Mouse (Mus musculus) heart, embryonic 13.5 days (tissue): ENCODE results near the gene Cript. TPM values are rescaled to one million over a fixed set of nuclear protein-coding genes. Genes with fewer than 3 reads are reported as not detected.
"Not testable (repeated sequence)": the region's sequence is repeated elsewhere in the genome, so short reads cannot be mapped to it uniquely, and the experiment has no call there.

Source experiments
- ATAC-seq: fragments of 200-750 bp; cut with Nextera tagmentation; 2 replicates; pipeline ENCODE4 v1.8.0; 2017; ENCODE audit warnings: moderate TSS enrichment; ENCODE audit not compliant: insufficient number of reproducible peaks, low FRiP score, low TSS enrichment; ENCODE audit errors: extremely low read depth
- H3K27ac ChIP-seq: fragments of 300-500 bp; sonication (generic); replicated peaks from 2 replicates; pipeline ENCODE4 v1.5.1; 2015; ENCODE audit warnings: moderate library complexity, mild to moderate bottlenecking, inconsistent platforms
- H3K27me3 ChIP-seq: fragments of 300-500 bp; sonication (generic); replicated peaks from 2 replicates; pipeline ENCODE4 v1.6.1; 2015; ENCODE audit warnings: mild to moderate bottlenecking, inconsistent platforms
- H3K36me3 ChIP-seq: fragments of 300-500 bp; sonication (generic); 2 replicates; pipeline ENCODE4 v1.6.1; 2015; ENCODE audit warnings: mild to moderate bottlenecking, inconsistent platforms
- H3K4me1 ChIP-seq: fragments of 300-500 bp; sonication (generic); 2 replicates; pipeline ENCODE4 v1.6.1; 2015; ENCODE audit warnings: inconsistent platforms
- H3K4me2 ChIP-seq: fragments of 300-500 bp; sonication (generic); 2 replicates; pipeline ENCODE4 v1.6.1; 2015; ENCODE audit warnings: inconsistent platforms, mild to moderate bottlenecking, moderate library complexity
- H3K4me3 ChIP-seq: fragments of 300-500 bp; sonication (generic); 2 replicates; pipeline ENCODE4 v1.5.1; 2015; ENCODE audit warnings: moderate library complexity, mild to moderate bottlenecking, inconsistent platforms
- H3K9ac ChIP-seq: fragments of 300-500 bp; sonication (generic); 2 replicates; pipeline ENCODE4 v1.6.1; 2015; ENCODE audit warnings: inconsistent platforms, mild to moderate bottlenecking, moderate library complexity
- H3K9me3 ChIP-seq: fragments of 300-500 bp; sonication (generic); 2 replicates; pipeline ENCODE4 v1.6.1; 2016; ENCODE audit warnings: inconsistent platforms
- WGBS: fragments of 180-500 bp; shearing (Covaris S2); methylation state at CpG from one replicate; pipeline ENCODE4 v1.1.7; 2015; ENCODE audit warnings: mixed read lengths; 5-methylcytosine and 5-hydroxymethylcytosine counted together
- polyA plus RNA-seq: library from polyadenylated mRNA; unstranded; fragments of >200 nt; fragmentation: Nextera tagmentation; extraction: Ambion mirVana; gene quantifications from 2 replicates; pipeline ENCODE4 v1.2.1, GENCODE M21; 2015

Cript gene
- polyA plus RNA-seq, 1 experiment from 2014 or later, result 105 TPM

DNA sequence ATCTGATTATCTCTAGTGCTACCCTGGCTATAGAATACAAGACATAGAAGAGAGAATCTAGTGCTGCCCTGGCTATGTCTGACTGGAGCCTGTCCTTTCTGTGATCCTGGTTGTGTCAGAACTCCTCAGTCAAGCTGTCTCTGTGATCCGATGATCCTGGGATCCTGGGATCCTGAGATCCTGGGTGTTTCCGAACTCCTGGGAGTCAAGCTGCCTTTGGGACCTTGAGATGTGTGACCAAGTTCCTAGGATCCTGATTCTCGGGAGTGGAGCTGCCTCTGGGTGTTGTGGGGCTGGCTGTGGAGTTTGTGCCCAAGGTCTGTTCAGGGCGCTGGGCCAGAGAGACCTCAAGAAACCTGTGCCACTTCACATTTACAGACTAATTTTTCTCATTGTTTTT, 43.6 kb downstream of the Cript start:
- H3K27ac ChIP-seq, result no peak overlapping the region
- no peak overlapping the region for H3K4me2 ChIP-seq
- no peaks in the 10 kb centered on the region for H3K36me3 ChIP-seq
- no peak for ATAC-seq
- 78% methylated on average over 4 of the region's 4 CpGs for WGBS
- no peaks in the 10 kb centered on the region for H3K4me1 ChIP-seq
- H3K27me3 ChIP-seq, result no peaks in the 10 kb centered on the region
- no peak overlapping the region for H3K9ac ChIP-seq
- no peak overlapping the region for H3K4me3 ChIP-seq
- no peaks in the 10 kb centered on the region for H3K9me3 ChIP-seq

DNA sequence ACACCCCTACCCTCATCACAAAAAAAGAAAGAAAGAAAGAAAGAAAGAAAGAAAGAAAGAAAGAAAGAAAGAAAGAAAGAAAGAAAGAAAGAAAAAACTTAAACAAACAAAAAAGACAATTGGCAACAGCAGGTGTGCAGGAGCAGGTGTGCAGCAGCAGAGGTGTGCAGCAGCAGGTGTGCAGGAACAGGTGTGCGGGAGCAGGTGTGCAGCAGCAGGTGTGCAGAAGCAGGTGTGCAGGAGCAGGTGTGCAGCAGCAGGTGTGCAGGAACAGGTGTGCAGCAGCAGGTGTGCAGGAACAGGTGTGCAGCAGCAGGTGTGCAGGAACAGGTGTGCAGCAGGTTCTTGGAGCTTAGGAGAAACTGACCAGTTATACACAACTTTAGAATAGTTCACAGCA, 46.8 kb downstream of the Cript start:
- H3K4me1 ChIP-seq, H3K36me3 ChIP-seq, H3K27me3 ChIP-seq, H3K4me3 ChIP-seq, H3K27ac ChIP-seq, H3K9me3 ChIP-seq, H3K9ac ChIP-seq, ATAC-seq, H3K4me2 ChIP-seq: not testable (repeated sequence)
- WGBS, result 93% methylated on average over 1 of the region's 1 CpGs

DNA sequence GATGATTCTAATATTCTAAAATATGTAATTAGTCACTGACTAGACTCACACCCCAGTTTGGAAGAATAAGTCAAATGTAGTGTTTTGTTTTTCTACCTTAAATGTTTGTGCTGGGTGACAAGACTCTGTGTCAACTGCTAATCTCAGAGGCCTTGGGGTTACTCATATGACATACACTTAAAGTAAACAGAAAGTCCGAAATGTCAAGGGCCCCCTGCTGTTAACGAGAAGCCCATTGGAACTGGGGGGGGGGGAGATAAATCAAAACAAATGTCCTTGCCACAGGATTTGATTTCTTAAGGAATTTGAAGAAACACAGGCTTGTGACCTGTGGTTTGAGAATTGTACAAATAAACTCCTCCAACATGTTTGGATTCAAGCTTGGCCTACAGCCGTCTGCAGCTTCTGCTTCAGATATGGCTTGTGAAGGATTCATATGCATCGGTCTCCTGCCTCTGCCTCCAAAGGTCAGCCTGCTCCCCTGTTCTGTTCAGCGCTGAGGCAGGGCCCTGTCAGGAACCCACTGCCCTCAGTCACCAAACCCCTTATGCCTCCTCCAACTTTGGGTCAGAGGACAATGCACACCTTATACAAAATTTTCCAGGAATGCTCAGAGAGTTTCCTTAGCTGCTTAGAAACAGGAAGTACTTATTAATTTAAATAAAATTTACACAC, 47.6 kb downstream of the Cript start:
- Histone ChIP-seq H3K27me3 (no peaks in the 10 kb centered on the region), H3K9ac (no peak overlapping the region), H3K36me3 (no peaks in the 10 kb centered on the region), H3K4me2 (no peak overlapping the region), H3K4me3 (no peak overlapping the region), H3K9me3 (0 out of 2 replicates have a peak, but pooled peaks cover 3% of the 10 kb centered on the region), H3K27ac (no peak overlapping the region), H3K4me1 (no peaks in the 10 kb centered on the region)
- WGBS, result 63% methylated on average over 5 of the region's 5 CpGs
- no peak for ATAC-seq

DNA sequence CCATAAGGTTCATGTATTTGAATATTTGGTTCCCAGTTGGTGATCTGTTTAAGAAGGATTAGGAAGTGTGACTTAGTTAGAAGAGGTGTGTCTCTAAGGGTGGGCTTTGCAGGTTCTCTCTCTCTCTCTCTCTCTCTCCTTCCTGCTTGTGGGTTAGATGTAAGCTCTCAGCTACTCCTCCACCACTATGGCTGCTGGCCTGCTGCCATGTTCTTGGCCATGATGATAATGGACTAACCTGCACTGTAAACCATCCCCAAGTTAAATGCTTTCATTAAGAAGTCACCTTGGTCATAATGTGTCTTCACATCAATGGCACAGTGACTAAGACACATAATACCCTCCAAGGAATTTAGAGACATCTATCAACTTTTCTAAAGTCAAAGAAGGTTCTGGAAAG, 48.1 kb downstream of the Cript start:
- Histone ChIP-seq H3K4me3 (no peak overlapping the region), H3K27ac (no peak overlapping the region), H3K4me1 (no peaks in the 10 kb centered on the region), H3K27me3 (no peaks in the 10 kb centered on the region), H3K9me3 (0 out of 2 replicates have a peak, but pooled peaks cover 3% of the 10 kb centered on the region), H3K36me3 (no peaks in the 10 kb centered on the region), H3K9ac (no peak overlapping the region), H3K4me2 (no peak overlapping the region)
- no peak for ATAC-seq

DNA sequence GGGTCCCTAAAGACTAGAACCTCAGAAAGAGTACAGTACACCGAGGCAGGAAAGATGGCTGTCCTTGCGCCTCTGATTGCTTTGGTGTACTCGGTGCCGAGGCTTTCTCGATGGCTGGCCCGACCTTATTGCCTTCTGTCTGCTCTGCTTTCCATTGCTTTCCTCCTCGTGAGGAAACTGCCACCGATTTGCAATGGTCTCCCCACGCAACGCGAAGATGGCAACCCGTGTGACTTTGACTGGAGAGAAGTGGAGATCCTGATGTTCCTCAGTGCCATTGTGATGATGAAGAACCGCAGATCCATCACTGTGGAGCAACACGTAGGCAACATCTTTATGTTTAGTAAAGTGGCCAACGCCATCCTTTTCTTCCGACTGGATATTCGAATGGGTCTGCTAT, 52.9 kb downstream of the Cript start:
- H3K36me3 ChIP-seq, H3K27me3 ChIP-seq, H3K4me3 ChIP-seq, H3K9me3 ChIP-seq, H3K4me1 ChIP-seq, H3K4me2 ChIP-seq, H3K27ac ChIP-seq, ATAC-seq, H3K9ac ChIP-seq: not testable (repeated sequence)
- WGBS, result 89% methylated on average over 17 of the region's 17 CpGs

DNA sequence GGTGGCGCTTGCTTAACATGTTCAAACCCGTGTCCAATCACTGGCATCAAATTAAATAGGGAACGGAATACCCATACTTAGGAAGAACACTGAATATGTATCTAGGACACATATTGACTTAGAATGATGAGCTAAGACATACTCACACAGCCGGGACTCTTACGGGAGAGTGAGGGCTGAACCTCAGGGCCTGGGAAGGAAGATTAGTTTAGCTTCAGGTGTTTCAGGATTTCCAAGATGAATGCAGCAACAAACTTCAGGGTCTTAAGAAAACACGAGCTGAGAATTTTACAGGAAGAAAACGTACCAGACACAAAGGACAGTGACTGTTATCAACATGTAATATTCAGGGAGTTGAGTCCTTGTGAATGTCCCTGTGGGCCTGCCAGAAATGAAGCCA, 55.4 kb downstream of the Cript start:
- Histone ChIP-seq H3K4me2 (no peak overlapping the region), H3K9me3 (0 out of 2 replicates have a peak, but pooled peaks cover 2% of the 10 kb centered on the region), H3K9ac (no peak overlapping the region), H3K4me3 (no peak overlapping the region), H3K4me1 (no peaks in the 10 kb centered on the region), H3K27me3 (no peaks in the 10 kb centered on the region), H3K36me3 (no peaks in the 10 kb centered on the region), H3K27ac (no peak overlapping the region)
- ATAC-seq, result no peak
- WGBS, result 77% methylated on average over 7 of the region's 7 CpGs

DNA sequence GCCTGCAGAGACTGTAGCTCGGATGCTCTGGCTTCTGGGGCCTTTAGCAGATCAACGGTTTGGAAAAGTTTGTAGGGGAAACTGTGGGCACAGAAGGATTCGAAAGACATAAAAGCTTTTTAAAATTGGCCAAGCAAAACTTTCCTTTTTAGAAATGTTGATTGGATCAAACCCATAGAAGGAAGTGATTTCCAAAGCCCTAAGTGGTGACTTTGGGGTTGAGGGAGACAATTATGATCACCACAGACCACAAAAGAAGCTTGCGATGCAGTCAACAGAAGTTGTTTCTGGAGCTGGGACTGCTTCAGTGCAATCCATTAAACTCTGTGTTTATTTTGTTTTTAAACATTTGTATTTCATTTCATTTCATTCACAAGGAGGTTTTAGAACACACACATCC, 57.2 kb downstream of the Cript start:
- no peaks in the 10 kb centered on the region for H3K27me3 ChIP-seq
- no peak for ATAC-seq
- no peak overlapping the region for H3K27ac ChIP-seq
- 82% methylated on average over 4 of the region's 4 CpGs for WGBS
- H3K9me3 ChIP-seq, result 0 out of 2 replicates have a peak, but pooled peaks cover 2% of the 10 kb centered on the region
- H3K4me3 ChIP-seq, result no peak overlapping the region
- H3K4me1 ChIP-seq, result no peaks in the 10 kb centered on the region
- H3K4me2 ChIP-seq, result no peak overlapping the region
- H3K36me3 ChIP-seq, result no peaks in the 10 kb centered on the region
- H3K9ac ChIP-seq, result no peak overlapping the region

DNA sequence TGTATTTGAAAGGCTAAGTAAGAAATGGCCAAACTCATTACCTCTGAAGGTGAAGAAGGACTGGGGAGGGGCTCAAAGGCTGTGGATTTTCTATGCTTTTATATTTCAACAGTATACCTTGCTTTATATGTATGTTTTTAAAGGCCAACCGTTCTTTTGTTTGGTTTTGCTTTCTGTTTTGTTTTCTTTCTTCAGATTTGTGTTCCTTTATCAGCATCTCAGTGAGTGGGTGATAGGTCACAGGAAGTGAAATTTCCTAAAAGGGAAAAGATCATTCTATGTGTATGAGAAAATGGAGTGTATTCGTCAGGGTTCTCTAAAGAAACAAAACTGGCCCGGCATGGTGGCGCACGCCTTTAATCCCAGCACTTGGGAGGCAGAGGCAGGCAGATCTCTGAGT, 58.3 kb downstream of the Cript start:
- Histone ChIP-seq H3K27ac (no peak overlapping the region), H3K27me3 (no peaks in the 10 kb centered on the region), H3K4me2 (no peak overlapping the region), H3K36me3 (no peaks in the 10 kb centered on the region), H3K9ac (no peak overlapping the region), H3K9me3 (0 out of 2 replicates have a peak, but pooled peaks cover 2% of the 10 kb centered on the region), H3K4me3 (no peak overlapping the region), H3K4me1 (no peaks in the 10 kb centered on the region)
- WGBS, result 69% methylated on average over 5 of the region's 5 CpGs
- no peak for ATAC-seq

Other genes starting within 250 kb of the Cript start
- gene Tmem247, start 108.2 kb upstream of the Cript start, polyA plus RNA-seq, result not detected in 2 replicates
- not detected in 2 replicates for gene Atp6v1e2, start 77.7 kb upstream of the Cript start, polyA plus RNA-seq
- gene Rhoq, start 62.5 kb upstream of the Cript start, polyA plus RNA-seq, result 18.4 and 18.5 TPM in 2 replicates
- 17.5 and 19.2 TPM in 2 replicates for gene Pigf, start 144 bp upstream of the Cript start, polyA plus RNA-seq
- gene Socs5, start 82.1 kb downstream of the Cript start, polyA plus RNA-seq, result 9.2 TPM in 2 replicates
- 76.6 and 88.2 TPM in 2 replicates for gene Mcfd2, start 240.4 kb downstream of the Cript start, polyA plus RNA-seq